Mouse (Mus musculus) gastrocnemius, postnatal 10 days (tissue): ENCODE measurements around the gene Phldb2. TPM values are rescaled to one million over a fixed set of nuclear protein-coding genes. Genes with fewer than 3 reads are reported as not detected.

ENCODE experiments used
- DNase-seq: peaks from one replicate; pipeline ENCODE4 v3.0.0; 2021; ENCODE audit warnings: mixed read lengths
- total RNA-seq, 2 experiments: library from RNA; stranded (reverse); gene quantifications; 2 replicates each; pipeline ENCODE4 v1.2.3; 2021

The Phldb2 gene
- total RNA-seq, 2 experiments from 2014 or later = 28.5 to 38.6 TPM

DNA sequence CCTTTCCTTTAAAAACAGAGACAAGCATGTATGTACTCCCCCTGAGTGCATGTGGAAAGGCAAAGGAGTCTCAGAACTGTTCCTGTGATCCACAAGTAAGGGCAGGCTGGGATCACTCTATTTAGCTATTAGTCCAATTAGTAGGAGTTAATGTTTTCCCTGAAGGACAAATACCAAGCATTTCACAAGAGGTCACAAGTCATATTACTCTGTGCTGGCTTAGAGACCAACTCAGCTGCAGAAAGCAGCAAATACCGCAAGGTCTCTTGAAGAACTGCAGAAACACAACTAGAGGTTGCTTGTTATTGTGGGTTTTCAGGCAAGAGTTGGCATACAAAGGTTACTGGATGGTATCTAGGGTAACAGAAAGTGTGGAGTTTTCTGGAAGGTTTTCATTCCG lies 59.6 kb downstream of the Phldb2 start:
- DNase-seq = no peak

DNA sequence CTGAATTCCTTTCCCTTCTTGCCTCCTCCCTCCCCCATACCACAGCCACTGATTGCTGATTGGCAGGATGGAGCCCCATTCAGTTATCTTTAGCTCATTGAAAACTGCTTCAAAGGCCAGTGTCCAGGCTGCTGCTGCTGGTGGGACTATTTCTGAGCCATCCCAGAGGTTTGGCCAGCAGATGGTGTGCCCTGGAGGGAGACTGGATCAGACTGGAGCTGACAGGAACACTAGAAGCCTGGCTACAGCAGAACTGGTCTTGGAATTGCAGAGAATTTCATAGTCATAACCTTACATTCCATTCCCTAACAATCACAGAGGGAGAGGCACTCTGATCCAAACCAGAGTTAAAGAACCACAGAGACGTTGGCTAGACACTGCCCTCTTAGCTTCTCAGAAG lies 60.5 kb downstream of the Phldb2 start:
- DNase-seq = no peak

DNA sequence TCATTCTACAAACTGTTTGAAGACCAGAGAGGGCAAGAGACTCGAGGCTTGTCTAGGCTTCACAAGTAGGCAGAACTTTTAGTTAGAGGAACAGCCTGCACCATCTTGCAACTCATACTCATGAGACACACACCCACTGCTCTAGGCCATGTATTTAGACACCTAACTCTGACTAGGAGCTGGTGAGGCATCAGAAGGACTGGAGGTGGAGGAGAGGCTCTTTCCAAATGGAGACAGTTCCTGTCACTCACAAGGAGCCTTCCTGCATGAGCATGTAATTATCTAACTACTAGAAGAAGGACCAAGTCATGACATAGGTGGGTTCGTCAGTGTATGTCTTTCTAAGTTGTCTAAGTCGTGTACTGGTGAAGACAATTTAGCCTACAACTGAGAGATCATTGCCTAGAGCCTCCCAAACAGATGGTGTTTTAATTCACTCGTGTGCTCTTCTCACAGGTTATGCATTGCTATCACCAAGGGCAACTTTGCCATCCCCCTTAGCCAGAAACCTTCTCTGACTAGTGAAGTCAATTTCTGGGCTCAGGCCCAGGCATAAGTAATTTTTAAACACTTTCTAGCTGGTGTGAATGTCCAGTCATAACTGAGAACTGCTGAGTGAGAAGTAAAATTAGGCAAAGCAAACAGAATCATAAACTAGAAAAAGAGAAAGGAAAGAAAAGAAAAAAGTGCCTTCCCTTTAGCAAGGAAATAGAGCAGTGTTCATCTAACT lies 62.8 kb downstream of the Phldb2 start:
- no peak for DNase-seq

DNA sequence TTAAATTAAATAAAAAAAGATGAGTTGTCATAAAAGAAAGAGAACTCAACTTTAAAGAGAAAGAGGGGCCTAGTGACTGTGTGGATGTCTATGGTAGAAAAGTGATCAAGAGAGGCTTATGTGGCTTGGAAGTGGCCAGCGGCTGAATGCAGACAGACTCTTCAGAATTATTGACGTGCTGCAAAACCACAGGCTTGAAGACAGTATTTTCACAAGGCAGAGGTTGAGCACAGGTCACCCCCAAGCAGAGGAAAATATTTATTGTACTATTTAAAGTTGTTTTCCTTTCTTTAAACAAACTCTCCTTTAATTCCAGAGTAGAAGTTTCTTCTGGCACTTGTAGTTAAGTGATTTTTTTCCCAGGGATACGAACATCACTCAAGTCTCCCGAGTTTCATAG lies 63.8 kb downstream of the Phldb2 start:
- no peak for DNase-seq

DNA sequence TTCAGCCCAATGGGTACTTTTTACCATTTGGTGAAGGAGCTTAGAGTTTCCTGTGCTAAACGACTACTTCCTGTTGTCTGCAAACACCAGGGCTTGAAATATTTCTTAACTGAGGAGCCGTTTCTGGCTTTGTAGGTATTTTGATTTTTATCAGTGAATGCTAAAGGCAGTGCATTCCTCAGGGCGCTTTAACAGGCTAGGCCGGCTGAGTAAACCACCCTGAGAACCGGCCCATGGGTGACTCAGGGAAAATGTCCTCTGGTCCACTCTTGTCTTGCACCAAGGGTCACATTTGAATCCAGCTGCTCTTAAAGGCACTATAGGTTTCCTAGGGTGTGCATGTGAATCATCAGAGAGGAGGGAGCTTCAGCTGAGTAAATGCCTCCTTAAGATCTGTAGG lies 66.8 kb downstream of the Phldb2 start:
- DNase-seq = no peak

DNA sequence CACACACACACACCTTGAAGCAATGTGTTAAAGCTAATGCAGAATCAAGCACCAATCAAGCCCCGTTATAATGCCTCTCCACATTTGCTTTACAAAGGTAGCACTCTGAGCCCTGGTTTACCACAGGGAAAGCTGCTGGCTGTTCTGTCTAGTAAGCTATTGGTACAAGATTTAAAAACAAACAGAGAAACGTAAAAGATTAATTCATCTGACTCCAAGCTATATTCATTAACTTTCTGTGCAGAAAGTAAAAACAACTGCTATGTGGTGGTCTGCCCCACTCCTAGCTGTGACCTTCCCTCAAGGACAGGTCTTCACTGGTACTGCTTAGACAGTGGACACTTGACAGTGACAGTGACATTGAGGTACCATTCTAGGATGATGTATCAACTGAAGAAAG lies 69.2 kb downstream of the Phldb2 start:
- no peak for DNase-seq

DNA sequence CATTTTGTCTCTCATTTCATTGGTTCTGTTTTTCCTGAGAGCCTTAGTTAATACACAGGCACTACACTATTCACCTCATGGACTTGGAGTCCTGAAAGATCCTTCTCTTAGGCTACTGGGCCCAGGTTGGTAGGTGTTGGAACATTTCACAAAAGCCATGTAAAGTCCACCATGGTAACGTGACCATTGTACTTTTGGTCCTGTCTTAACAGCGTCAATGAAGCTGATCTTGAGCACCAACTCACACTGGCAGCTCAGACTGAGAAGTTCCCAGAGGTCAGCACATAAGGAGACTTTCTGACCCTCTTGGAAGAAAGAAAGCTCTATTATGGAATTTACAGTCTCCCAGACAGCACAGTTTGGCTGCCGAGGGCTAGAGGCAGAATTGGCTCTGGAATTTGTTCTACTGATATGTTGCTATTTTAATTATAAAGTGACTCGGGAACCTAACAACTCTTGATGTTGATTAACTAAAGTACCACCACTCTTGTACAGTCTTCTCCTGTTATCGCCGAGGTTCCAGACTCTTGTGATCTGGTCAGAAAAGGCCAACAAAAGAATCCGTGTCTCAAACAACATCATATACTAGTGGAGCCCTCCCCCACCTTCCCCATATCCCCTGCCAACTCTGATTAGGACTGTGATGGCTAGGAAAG lies 72.1 kb downstream of the Phldb2 start:
- DNase-seq = no peak

DNA sequence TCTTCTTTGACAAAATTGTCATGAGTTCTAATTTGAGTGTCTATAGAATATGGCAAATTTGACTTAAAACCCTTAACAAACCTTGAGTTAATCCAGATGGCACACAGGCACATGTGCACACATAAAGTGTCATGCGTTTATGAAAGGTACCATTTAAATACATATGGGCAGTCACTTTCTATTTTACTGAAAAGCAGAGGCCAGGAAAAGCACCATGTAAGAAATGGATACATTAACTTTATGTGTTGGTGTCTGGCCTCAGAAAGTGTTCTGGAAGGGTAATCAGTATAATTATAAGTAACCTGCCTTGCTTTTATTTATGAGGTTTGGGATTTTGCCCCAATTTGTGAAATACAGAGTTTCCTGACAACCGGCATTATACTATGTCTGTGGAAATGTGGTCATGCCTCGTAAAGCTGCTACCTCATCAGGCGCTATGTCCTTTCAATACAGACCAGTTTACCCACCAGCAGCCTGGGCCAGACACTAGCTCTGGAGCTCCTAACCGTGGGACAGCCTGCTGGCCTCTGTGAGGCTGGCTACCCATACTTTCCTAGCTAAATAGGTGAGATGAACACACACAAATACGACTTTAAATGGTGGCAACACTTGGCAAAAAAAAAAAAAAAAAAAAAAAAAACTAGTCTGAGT lies 73.2 kb downstream of the Phldb2 start:
- no peak for DNase-seq

DNA sequence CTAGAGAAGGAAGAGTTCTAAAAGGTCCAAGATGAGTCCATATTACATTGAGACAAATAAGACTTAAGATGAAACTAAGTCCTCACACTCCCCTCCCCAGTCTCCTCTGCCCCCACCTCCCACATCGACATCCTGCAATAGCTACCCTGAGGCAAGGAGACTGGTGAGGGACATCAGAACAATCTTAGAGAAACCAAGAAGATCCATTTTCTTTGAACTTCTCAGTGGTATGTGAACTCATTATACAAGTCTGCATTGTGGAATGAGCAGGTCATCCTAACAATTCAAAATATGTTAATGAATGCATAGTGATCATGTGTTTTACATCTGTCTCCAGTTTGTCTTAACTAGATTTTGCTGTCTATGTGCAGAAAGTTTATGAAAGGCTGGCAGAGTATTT lies 75.7 kb downstream of the Phldb2 start:
- DNase-seq = no peak

DNA sequence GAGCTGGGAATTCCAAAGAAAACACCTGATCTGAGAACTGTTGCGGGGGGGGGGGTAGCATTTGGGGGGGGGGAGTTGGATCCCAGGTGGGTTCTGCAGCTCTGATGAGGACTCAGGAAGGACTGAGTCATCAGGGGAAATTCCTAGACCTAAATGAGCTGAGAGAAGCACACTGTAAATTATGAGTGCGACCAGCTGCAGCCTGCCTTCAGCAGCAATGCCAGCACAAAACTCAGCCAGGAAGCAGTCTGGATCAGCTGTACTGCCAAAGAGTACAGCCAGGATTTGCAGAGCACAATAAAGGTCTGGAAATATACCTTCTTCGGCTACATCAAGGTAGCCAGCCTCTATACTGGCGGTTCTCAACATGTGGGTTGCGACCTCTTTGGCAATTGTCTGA lies 76.2 kb downstream of the Phldb2 start:
- DNase-seq = peak; percentile 41

DNA sequence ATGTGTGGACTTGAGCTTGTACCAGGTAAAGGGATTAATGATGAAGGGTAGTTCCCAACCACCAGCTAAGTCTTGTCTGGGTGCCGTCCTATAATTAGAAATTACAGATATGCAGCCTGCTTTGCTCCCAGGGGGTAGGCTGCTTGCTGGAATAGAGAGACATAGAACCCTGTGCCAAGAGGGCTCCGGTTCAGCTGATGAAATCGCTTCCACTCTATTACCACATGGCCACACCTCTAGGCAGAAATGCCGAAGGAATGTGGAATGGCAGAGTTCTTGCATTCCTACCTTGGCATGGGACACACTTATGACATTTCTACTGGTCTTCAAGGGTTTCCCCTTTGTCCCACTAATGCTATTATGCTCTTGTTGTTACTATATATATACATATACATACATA lies 80.0 kb downstream of the Phldb2 start:
- peak; percentile 32 for DNase-seq

DNA sequence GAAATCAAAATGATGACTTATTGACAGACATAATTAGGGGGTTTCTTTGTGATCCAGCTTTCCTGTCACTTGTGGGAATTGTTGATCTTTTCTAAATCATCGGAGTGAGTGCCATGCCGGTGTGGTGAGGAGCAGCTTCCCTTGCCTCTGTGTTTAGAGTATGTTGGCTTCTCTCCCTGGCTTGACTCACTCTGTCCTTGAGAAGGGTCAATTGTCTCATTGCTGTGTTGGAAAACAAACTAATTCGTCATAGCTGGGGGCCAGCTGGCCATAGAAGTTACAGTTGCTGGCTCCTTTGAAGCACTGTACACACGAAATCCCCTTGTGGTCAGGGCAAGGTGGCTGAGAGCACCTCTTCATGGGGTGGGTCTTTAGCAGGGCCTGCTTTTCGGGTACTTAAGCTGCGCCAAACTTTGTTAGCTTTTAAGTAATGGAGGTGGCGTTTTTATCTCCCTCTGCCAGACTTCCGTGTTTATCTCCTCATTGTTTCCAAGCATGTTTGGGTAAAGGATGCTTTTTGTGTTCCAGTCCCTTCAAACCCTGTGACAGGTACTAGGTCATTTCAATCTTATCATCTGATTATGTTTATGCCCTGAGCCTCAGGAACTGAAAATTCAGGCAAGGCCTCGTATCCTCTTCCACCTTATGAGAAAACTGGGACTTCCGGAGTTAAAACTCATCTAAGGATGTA lies 82.0 kb downstream of the Phldb2 start:
- DNase-seq = peak; percentile 13

DNA sequence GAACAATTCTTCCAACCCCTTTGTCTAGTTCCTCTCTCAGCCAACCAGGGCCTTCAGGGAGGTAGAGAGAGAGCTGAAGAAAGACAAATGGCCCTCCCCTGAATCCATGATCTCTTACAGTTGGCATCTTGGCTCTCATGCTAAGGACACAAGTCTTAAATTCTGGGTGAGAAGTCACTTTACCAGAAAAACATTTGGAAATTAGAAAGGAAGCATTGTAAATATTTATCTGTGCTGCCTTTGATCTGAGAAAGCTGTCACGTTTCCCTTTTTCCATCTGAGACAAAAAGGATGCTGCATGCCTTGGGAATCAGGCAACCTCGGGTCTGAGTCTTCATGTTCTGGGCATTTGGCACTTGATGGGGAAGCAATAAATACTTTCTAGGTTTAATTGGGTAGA lies 82.7 kb downstream of the Phldb2 start:
- DNase-seq = no peak

DNA sequence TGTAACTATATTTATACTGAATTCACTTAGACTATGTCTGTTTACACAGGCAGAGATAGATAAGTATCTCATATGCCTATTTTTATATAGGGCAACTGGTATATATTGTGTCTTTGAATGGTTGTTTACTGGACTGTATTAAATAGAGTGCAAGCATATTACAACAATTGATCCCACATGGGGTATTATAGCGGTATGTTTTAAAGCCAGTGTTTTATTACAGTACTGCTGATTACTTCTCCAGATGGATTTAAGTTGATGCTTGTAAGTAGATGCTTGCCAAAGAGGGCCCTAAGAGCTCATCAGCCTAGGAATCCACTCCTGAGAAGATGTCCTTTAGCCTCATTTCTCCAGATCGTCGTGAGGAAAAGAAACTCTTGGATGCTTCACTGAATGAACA lies 84.4 kb downstream of the Phldb2 start:
- DNase-seq = no peak

DNA sequence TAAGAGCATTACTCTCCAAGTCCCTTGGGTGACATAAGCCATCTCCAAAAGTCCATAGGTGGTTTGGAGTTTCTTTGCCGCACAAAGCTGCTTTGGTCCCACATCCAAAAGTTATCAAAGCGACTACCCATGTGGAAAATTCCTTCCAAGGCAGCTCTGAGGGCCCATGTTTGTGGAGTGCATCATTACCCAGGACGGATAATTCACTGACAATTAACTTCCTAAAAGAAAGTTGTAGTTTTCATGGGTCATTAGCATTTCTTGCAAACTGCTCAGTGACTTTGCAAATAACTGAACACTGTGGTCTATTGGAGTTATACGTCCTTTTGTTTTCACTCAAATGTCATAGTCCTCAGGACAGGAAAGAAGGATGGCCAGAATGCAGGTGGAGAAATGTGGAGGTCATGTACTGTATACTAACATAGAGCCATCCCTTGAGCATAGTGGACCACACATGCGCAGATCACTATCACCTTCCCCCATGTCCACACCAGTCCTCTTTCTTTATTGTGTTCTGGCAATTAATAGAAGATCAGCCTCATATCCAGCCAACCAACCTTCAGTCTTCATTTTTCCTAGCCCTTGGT lies 96.0 kb downstream of the Phldb2 start:
- no peak for DNase-seq

DNA sequence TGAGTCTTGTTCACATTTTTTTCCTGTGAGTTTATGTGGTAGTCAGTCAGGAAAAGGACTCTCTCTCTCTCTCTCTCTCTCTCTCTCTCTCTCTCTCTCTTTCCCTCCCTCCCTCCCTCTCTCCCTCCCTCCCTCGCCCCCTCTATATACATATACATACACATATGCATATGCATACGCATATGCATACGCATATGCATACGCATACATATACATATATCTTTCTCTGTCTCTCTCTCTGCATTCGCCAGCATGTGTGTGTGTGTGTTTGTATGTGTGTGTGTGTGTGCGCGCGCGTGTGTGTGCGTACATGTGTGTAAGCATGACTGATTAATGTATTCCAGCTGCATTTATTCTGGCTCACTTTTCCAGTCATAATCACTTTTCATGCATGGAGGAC lies 98.9 kb downstream of the Phldb2 start:
- DNase-seq = no peak

DNA sequence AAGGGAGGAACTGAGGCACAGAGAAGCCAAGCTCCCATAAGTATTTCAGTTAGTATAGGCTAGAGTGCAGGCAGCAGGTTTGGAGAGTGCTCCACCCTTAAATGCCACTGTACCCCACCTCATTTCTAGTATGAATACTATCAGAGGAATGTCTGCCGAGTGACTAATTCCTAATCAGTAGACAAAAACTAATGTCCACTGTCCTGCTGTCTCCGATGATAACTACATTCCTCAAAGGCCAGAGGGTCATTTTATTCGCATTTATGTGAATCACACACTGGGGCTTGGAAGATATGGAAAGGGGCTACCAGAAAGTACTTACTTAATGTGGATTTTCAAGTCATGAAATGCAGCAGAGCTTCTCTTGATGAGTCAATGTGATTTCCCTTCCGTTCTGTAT lies 104.4 kb downstream of the Phldb2 start:
- no peak for DNase-seq

DNA sequence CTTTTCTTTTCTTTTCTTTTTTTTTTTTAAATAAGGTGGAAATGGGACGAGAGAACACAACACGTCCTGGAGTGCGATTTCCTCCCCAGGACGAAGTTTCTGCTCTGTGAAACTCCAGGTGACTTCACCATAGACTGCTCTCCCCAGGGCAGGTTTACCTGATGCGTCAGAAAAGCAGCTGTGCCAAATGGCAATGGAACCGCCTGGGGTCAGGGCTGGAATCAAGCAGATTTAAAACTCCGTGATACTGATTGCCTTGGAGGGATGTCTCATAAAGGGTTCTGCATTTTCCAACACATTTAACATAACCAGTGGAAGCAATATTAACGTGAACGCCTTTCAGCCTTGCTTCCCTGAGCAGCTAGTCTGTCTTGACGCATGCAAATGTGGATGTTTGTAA lies 108.5 kb downstream of the Phldb2 start:
- DNase-seq = no peak

DNA sequence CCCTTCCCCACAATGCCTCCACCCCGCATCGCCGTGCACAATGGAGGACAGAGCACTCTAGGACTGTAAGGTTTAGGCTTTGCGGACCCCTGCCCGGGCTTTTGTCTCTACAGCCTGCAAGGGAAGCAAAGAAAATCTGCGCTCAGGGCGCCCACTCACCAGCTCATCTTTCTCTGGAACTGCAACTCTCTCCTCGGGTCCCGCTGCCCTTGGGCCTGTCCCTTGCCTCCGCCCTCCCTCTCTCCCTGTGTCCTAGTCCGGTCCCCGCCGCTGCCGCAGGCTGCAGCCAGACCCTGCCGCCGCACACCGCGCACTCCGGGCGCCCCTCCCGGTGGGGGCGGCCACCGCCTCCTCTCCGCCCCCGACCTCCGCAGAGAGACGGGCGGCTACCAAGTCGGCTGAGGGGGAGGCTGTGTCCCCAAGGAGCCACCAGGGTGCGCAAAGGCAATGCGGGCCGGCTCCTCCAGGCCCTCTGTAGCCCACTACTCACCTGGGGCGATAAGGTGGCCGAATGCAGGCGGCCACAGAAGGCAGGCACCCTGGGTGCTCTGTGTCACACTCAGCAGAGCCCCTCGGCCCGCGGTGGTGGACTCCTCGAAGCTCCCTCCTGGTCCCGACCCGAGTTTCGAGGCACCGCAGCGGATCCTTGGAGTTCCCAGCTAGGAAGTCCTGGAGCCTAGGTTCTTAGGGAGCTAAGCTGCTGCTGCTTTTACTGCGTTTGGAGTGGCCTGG lies 109.2 kb downstream of the Phldb2 start:
- peak; percentile 80 for DNase-seq

DNA sequence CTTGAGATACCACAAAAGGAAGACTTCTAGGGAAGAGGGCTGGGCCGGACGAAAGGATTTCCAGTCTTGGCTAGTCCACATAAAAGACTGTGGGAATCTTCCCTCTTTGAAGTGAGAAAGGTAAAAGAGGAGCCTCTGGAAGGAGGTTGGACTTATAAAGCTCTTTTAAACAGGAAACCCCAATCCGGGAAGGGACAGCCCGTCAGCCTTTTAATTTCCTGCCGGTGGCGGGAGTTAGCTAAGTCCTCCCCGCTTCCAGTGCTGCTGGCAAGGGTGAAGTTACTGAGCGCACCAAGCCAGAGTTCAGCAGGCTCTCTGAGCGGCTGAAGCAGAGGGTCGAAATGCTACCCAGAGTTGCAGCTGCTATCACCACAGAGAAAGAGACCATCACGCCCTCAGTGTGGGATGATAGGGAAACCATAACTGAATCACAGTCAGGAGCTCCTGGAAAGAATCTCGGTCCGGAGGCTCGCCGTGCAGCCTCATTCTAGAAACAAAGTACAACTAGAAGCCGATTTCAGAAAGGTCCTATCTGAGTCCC lies 110.0 kb downstream of the Phldb2 start:
- DNase-seq = peak; percentile 44

DNA sequence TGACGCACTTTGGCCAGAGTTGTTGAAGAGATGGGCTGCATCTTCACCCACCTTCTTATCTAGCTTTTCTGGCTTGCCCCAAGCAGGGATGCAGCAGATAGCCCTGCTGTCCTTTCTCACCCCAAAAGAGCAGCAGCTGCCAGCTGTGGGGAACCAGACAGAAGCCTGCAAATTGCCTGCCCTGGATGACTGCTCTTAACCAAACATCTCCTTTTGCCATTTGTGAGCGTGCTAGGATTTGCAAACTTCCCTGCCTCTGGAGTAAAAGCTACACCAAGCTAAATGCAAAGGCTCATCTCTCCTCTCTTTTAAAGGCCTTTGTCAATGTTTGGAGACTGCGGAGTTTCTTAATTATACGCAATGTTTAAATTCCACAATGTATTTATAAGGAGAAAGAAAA lies 111.0 kb downstream of the Phldb2 start:
- no peak for DNase-seq

DNA sequence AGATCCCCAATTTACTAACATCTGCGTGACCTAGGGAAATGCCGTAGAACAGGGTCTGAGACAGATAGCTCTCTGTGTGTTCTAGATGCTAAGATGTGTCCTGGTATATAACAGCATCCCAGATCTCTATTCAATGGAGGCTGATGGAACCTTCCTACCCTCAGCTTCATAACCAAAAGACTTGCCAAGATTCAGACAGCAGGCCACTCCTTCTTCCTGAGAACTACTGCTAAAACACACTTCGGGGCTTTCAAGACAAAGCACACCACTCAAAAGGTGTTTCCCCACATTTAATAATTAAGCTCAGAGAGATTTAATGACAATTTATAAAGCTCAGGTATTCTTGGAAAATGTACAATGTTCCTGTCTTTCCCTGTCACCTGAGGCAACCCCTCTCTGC lies 111.6 kb downstream of the Phldb2 start:
- no peak for DNase-seq
